Mouse (Mus musculus) induced T-regulatory cell, adult 2 months (primary cell): ENCODE measurements around the gene Pop5.
A peak's percentile ranks its signal among the peaks of the same experiment; 100 is the strongest.

Experiments
- DNase-seq: peaks from one replicate; pipeline ENCODE4 v3.0.0-alpha.2; 2012; ENCODE audit warnings: low read depth

The Pop5 gene

GRCm38 (mm10) chr5:115215273-115216185, 20.1 kb upstream of the Pop5 start:
- DNase-seq, result no peak

GRCm38 (mm10) chr5:115217998-115218397, 17.6 kb upstream of the Pop5 start:
- DNase-seq, result no peak

- peak; percentile 26 for DNase-seq
Observed at GRCm38 (mm10) chr5:115220931-115221640, 14.6 kb upstream of the Pop5 start.

GRCm38 (mm10) chr5:115222485-115222884, 13.2 kb upstream of the Pop5 start:
- peak; percentile 28 for DNase-seq

GRCm38 (mm10) chr5:115230830-115231551, 4.6 kb upstream of the Pop5 start:
- DNase-seq, result no peak

- DNase-seq, result peak; percentile 29
Observed at GRCm38 (mm10) chr5:115231552-115232120, 4.0 kb upstream of the Pop5 start.

- no peak for DNase-seq
Observed at GRCm38 (mm10) chr5:115232516-115232915, 3.1 kb upstream of the Pop5 start.

- DNase-seq, result peak; percentile 15
Observed at GRCm38 (mm10) chr5:115233031-115233780, 2.4 kb upstream of the Pop5 start.

GRCm38 (mm10) chr5:115234519-115234918, 1.1 kb upstream of the Pop5 start:
- peak; percentile 27 for DNase-seq

GRCm38 (mm10) chr5:115235323-115235771, 289 bp upstream of the Pop5 start:
- DNase-seq, result peak; percentile 86

GRCm38 (mm10) chr5:115237803-115238728, 2.4 kb downstream of the Pop5 start:
- peak; percentile 95 for DNase-seq

- DNase-seq, result peak; percentile 51
Observed at GRCm38 (mm10) chr5:115238729-115239195, 3.1 kb downstream of the Pop5 start.

- DNase-seq, result no peak
Observed at GRCm38 (mm10) chr5:115240191-115240590, 4.6 kb downstream of the Pop5 start.

- DNase-seq, result no peak
Observed at GRCm38 (mm10) chr5:115255472-115255871, 19.8 kb downstream of the Pop5 start.

GRCm38 (mm10) chr5:115256909-115257546, 21.4 kb downstream of the Pop5 start:
- no peak for DNase-seq

- DNase-seq, result no peak
Observed at GRCm38 (mm10) chr5:115260356-115260755, 24.7 kb downstream of the Pop5 start.

GRCm38 (mm10) chr5:115261141-115261540, 25.5 kb downstream of the Pop5 start:
- DNase-seq, result no peak

- peak; percentile 34 for DNase-seq
Observed at GRCm38 (mm10) chr5:115261880-115262279, 26.2 kb downstream of the Pop5 start.

GRCm38 (mm10) chr5:115262502-115263291, 27.1 kb downstream of the Pop5 start:
- DNase-seq, result peak; percentile 10
